Mouse (Mus musculus): Measurements from ENCODE around the gene Trappc1.

- TF ChIP-seq CTCF (IDR thresholded peaks at IDR 0.05; ENCODE audit: low read depth) = no peak
- no peak for TF ChIP-seq EP300 (IDR thresholded peaks at IDR 0.05; ENCODE audit: low read depth)
Observed at GRCm38 (mm10) chr11:69364376-69364775, 40.6 kb downstream of the Trappc1 start.
